Mouse (Mus musculus) intestine, embryonic 16.5 days (tissue): ENCODE data around the gene Nrn1. TPM values are rescaled to one million over a fixed set of nuclear protein-coding genes. Genes with fewer than 3 reads are reported as not detected.

Source experiments
- ATAC-seq: fragments of 200-750 bp; cut with Nextera tagmentation; 2 replicates; pipeline ENCODE4 v1.8.0; 2017; ENCODE audit warnings: moderate TSS enrichment, moderate library complexity
- H3K27ac ChIP-seq: fragments of 300-500 bp; sonication (generic); 2 replicates; pipeline ENCODE4 v1.5.1; 2014; ENCODE audit warnings: mild to moderate bottlenecking, low read length
- H3K27me3 ChIP-seq: fragments of 300-500 bp; sonication (generic); replicated peaks from 2 replicates; pipeline ENCODE4 v1.6.1; 2014; ENCODE audit warnings: low read length, control low read depth, mixed read lengths; ENCODE audit not compliant: control insufficient read depth, insufficient read depth
- H3K36me3 ChIP-seq: fragments of 300-500 bp; sonication (generic); 2 replicates; pipeline ENCODE4 v1.6.1; 2014; ENCODE audit warnings: low read length, control low read depth; ENCODE audit not compliant: control insufficient read depth, insufficient read depth
- H3K4me1 ChIP-seq: fragments of 300-500 bp; sonication (generic); 2 replicates; pipeline ENCODE4 v1.6.1; 2014; ENCODE audit warnings: low read length, control low read depth, mixed read lengths; ENCODE audit not compliant: control insufficient read depth, insufficient read depth
- H3K4me2 ChIP-seq: fragments of 300-500 bp; sonication (generic); 2 replicates; pipeline ENCODE4 v1.6.1; 2014; ENCODE audit warnings: low read depth, low read length, control low read depth
- H3K4me3 ChIP-seq: fragments of 300-500 bp; sonication (generic); 2 replicates; pipeline ENCODE4 v1.5.1; 2014; ENCODE audit warnings: mild to moderate bottlenecking, low read length
- H3K9ac ChIP-seq: fragments of 300-500 bp; sonication (generic); 2 replicates; pipeline ENCODE4 v1.6.1; 2014; ENCODE audit warnings: low read depth, low read length
- H3K9me3 ChIP-seq: fragments of 300-500 bp; sonication (generic); 2 replicates; pipeline ENCODE4 v1.6.1; 2016; ENCODE audit warnings: low read length, control low read depth; ENCODE audit not compliant: control insufficient read depth
- WGBS: fragments of 180-500 bp; shearing (Covaris S2); extraction: QIAGEN DNeasy Blood & Tissue Kit; methylation state at CpG from one replicate; pipeline ENCODE4 v1.1.7; 2014; 5-methylcytosine and 5-hydroxymethylcytosine counted together
- polyA plus RNA-seq: library from polyadenylated mRNA; unstranded; fragments of >200 nt; fragmentation: Nextera tagmentation; extraction: Ambion mirVana; gene quantifications from 2 replicates; pipeline ENCODE4 v1.2.1, GENCODE M21; 2015

Nrn1 gene
- polyA plus RNA-seq, 1 experiment from 2014 or later, result 75.3 TPM

DNA sequence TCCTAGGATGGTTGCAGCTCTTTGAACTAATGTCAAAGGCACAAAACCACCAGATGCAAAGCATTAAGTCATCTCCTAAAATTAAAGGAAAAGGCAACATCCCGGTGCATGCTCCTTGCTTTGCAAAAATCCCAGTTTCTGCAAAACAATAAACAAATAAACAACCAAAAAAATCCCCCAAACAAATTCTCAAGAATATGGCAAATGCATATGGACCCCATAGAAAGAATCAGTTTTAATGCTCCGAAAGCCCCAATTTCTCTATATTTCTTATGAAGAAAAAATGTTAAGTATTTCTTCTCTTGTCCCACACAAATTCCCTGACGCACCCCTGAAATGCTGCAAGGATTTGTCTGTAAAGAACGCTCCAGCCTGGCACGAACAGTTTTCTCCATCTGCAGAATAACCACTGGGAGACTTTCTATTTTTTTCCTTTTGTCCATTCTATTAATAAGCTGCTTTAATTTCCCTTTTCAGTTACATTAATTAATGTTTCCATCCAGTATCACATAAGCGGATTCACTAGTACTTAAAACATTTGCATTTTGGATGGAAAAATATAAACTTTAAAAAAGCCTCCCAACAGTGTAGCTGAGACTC lies 1.9 kb downstream of the Nrn1 start:
- H3K9me3 ChIP-seq, result no peaks in the 10 kb centered on the region
- H3K9ac ChIP-seq, result no peak overlapping the region
- H3K27me3 ChIP-seq, result peaks cover 19% of the 10 kb centered on the region
- no peak overlapping the region for H3K27ac ChIP-seq
- H3K4me2 ChIP-seq, result peak overlapping the region; percentile 62; the same call in 1 of the 2 replicates
- H3K4me1 ChIP-seq, result peaks cover 11% of the 10 kb centered on the region; the same call in 1 of the 2 replicates
- ATAC-seq, result no peak
- WGBS, result 11% methylated on average over 6 of the region's 6 CpGs
- H3K4me3 ChIP-seq, result peak overlapping the region; percentile 56
- H3K36me3 ChIP-seq, result no peaks in the 10 kb centered on the region

DNA sequence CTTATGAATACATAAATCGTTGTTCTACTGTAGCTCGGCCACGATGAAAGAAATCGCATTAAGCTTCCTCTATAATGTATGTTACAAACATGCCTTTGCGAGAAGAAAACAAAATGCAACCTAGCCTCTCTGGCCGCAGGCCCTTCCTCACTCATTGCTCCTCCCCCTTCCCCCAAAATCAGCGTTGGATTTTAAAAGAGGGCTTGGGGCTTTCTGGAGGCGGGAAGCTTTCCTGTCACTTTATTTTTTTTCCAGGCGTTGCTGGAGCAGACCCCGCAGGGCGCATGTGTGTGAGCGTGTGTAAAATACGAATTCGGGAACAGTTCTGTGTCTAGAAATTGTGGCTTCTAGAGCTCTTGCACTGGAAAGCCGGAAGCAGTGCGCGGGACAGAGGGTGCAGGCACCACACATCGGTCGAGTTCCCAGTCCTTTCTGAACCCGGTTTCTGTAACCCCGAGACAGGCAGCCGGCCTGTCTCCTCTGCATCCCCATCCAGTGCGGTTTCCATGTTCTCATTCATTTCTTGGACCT lies 2.9 kb downstream of the Nrn1 start:
- H3K27ac ChIP-seq, result peak overlapping the region; percentile 5; the same call in 1 of the 2 replicates
- H3K27me3 ChIP-seq, result peaks cover 26% of the 10 kb centered on the region
- H3K9ac ChIP-seq, result peak overlapping the region; percentile 61
- H3K4me2 ChIP-seq, result peak overlapping the region; percentile 62
- ATAC-seq, result no peak
- no peaks in the 10 kb centered on the region for H3K36me3 ChIP-seq
- peaks cover 14% of the 10 kb centered on the region; the same call in 1 of the 2 replicates for H3K4me1 ChIP-seq
- H3K4me3 ChIP-seq, result peak overlapping the region; percentile 56
- WGBS, result under 1% methylated on average over 23 of the region's 23 CpGs
- H3K9me3 ChIP-seq, result no peaks in the 10 kb centered on the region

DNA sequence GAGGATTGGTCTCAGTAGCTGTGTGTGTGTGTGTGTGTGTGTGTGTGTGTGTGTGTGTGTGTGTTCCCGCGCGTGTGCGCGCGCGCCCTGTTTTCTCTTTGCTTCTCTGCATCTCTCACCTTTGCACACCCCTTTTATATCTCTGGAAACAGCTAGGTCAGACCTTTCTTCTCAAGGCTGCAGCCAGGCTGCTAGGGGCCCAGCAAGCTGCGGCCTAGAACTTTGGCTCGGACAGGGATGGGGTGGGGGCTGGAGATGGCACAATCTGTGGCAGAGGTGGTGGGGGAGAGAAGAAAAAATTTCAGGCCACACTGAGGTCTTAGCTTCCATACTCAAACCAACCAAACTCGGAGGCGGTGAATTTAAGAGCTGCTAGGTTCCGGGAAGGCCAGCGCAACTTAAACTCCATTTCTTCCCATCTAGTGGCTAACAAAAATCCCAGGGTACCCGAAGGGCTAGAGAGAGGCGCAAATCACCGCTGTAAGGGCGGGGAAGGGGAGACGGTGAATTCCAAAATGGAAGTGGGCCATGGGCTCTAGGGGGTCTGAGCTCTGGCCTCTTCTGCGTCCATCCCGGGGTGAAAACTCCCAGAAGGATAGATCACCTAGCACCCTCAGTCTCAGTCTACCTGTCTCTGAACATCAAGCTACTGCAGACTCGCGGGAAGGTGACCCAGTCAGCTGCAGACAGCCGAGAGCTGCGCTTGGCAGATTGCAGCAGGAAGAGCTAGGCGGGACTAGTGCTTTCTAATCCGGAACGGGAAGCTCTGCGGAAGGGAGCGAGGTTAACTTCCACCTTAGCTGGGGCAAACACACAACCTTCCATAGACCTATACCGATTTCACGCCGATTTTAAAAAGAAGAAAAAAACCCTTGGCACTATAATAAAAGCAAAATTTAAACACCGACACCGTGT lies 3.7 kb downstream of the Nrn1 start:
- Histone ChIP-seq H3K27me3 (peaks cover 32% of the 10 kb centered on the region), H3K4me2 (peak overlapping the region; percentile 62), H3K36me3 (no peaks in the 10 kb centered on the region), H3K27ac (peak overlapping the region; percentile 76), H3K9ac (peak overlapping the region; percentile 61), H3K4me1 (peaks cover 11% of the 10 kb centered on the region; the same call in 1 of the 2 replicates), H3K9me3 (no peaks in the 10 kb centered on the region), H3K4me3 (peak overlapping the region; percentile 56)
- ATAC-seq, result no peak
- WGBS, result 8% methylated on average over 34 of the region's 34 CpGs

DNA sequence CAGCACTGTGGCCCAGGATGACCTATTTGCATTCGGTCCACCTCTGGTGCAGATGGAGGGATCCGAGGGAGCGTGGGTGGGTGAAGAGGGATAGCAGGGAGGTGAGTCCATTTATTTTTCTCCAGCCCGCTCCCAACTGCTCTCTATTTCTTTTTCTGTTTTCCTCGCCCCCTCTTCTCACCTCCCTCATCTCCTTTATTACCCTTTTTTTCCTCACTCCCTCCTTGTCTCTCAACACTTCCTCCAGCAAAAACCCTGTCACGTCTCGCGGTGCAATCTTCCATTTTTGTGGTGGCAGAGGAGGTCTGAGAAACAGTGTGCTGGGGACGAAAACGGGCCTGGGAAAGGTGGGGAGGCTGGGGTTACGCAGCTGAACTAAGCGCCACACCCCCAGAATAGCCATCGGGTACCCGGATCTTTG lies 4.6 kb downstream of the Nrn1 start:
- no peak overlapping the region for H3K9ac ChIP-seq
- no peak overlapping the region for H3K27ac ChIP-seq
- peaks cover 37% of the 10 kb centered on the region for H3K27me3 ChIP-seq
- ATAC-seq, result no peak
- peaks cover 5% of the 10 kb centered on the region; the same call in 1 of the 2 replicates for H3K4me1 ChIP-seq
- no peaks in the 10 kb centered on the region for H3K36me3 ChIP-seq
- H3K4me3 ChIP-seq, result no peak overlapping the region
- H3K9me3 ChIP-seq, result no peaks in the 10 kb centered on the region
- H3K4me2 ChIP-seq, result no peak overlapping the region
- WGBS, result 28% methylated on average over 14 of the region's 14 CpGs

DNA sequence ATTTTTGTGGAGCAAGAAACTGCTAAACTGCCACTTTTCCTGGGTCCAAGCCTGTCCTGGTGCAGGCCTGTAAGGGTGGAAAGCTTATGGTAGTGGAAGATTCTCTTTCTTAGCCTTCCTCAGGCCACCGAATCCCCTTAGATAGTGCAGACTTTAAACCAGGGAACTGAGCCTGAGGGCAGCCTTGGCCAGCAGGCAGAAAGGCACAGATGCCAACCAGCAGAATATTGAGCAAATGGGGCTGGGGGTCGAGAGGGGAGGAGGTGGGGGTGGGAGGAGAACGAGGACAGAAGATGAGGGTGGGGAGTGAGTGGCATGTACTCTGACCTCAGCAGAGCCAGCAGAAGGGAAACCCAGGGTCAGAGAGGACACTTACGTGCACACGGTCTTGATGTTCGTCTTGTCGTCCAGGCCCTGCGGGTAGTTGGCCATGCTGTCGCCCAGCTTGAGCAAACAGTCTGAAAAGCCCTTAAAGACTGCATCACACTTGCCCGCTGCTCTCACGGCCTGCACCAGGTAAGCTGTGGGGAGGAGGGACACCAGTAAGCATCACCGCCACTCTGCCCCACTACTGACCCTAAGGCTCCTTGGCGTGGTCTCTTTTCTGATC lies 5.1 kb downstream of the Nrn1 start:
- H3K27me3 ChIP-seq, result peaks cover 40% of the 10 kb centered on the region
- no peaks in the 10 kb centered on the region for H3K9me3 ChIP-seq
- no peak overlapping the region for H3K4me3 ChIP-seq
- H3K9ac ChIP-seq, result no peak overlapping the region
- WGBS, result 24% methylated on average over 13 of the region's 13 CpGs
- H3K4me1 ChIP-seq, result peaks cover 5% of the 10 kb centered on the region; the same call in 1 of the 2 replicates
- ATAC-seq, result no peak
- no peak overlapping the region for H3K27ac ChIP-seq
- no peaks in the 10 kb centered on the region for H3K36me3 ChIP-seq
- no peak overlapping the region for H3K4me2 ChIP-seq

DNA sequence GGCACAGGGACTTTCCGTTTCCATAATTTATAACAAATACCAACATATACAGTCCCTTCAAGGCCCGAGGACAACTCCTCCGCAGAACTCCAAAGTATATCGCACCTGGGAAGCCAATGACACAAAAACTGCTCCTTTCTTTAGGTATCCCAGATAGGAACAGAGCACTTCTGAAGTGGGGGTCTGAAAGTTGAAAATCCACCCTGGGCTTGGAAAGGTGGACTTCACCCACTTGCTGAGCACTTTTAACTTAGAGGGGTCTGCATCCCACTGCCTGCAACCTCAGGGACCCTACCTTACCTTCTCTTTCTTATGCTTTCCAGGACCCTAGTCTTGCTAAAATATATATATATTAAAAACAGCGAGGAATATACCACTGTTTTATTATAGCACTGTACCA lies 6.4 kb downstream of the Nrn1 start:
- Histone ChIP-seq H3K36me3 (no peaks in the 10 kb centered on the region), H3K27ac (no peak overlapping the region), H3K9ac (no peak overlapping the region), H3K9me3 (no peaks in the 10 kb centered on the region), H3K27me3 (peaks cover 43% of the 10 kb centered on the region), H3K4me3 (no peak overlapping the region), H3K4me2 (no peak overlapping the region), H3K4me1 (peaks cover 3% of the 10 kb centered on the region; the same call in 1 of the 2 replicates)
- WGBS, result 30% methylated on average over 5 of the region's 5 CpGs
- ATAC-seq, result no peak

DNA sequence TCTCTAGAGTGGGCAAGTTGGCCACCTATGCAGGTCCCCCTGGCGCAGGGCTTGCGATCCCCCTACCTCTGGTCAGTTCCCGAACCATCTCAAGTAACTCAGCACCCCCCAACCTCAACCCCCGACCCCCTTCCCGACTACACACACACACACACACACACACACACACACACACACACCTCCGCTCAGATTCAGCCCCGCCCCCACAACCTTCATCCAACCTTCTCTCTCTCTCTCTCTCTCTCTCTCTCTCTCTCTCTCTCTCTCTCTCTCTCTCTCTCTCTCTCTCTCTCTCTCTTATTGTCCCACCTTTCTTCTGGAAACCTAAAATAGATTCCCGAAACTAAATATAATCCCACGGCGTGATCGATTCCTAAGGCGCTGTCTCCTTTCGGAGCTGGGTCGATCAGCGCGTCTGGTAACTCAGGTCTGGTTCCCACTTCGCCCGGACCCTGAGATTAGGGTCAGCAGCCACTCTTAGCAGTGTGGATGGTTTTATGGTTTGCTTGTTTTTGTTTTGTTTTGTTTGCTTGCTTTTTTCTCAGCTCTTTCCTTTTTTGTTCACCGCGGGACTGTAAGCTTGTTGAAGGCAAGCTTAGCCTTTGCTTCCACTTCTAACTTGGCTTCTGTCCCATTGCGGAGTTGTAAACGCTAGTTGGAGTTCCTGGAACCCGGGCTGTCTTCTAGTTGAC lies 7.0 kb downstream of the Nrn1 start:
- peak overlapping the region; percentile 44 for H3K4me2 ChIP-seq
- H3K27ac ChIP-seq, result no peak overlapping the region
- no peak for ATAC-seq
- no peaks in the 10 kb centered on the region for H3K36me3 ChIP-seq
- H3K4me3 ChIP-seq, result peak overlapping the region; percentile 28
- no peak overlapping the region for H3K9ac ChIP-seq
- H3K4me1 ChIP-seq, result peaks cover 3% of the 10 kb centered on the region; the same call in 1 of the 2 replicates
- H3K27me3 ChIP-seq, result peaks cover 46% of the 10 kb centered on the region
- 13% methylated on average over 23 of the region's 23 CpGs for WGBS
- no peaks in the 10 kb centered on the region for H3K9me3 ChIP-seq

DNA sequence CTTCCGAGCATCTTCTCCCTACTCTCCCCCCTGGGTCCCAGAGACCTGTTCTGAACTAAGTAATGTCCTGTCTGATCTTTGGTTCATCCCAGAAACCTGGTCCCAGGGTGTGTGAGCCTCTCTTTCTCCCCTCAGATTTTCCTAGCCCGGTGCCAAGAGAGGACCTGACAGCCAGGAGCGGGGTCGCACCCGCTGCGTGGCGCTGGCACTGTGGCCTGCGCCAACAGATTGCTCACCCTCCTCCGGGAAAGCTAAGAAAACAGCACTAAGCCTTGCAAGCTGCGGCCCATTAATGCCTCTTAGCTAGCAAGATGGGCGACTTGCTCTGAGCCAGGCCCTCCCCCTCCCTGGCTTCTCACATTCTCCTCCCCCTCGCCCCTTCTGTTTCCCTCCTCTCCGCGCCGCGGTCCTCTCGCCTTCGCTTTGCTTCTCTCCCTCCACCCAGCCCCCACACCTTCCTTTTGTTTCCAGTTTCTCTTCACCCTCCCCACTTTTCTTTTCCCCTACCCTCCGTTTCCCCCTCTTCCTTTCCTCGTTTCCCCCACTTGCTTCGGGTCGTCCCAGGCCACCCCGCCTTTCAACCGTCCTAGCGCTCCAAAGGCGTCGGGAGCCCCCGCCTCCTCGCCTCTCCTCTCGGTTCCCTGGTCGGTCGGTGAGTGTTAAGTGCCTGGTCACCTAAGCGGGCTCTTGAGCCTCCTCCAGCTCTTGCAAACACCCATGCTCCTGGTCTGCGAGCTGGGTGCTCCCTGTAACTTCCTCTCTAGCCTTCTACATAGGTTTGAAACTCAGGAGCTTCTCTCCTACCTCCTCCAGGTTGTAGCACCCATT lies 7.8 kb downstream of the Nrn1 start:
- Histone ChIP-seq H3K4me1 (peaks cover 3% of the 10 kb centered on the region; the same call in 1 of the 2 replicates), H3K27me3 (peaks cover 49% of the 10 kb centered on the region), H3K36me3 (no peaks in the 10 kb centered on the region), H3K4me2 (peak overlapping the region; percentile 44), H3K4me3 (peak overlapping the region; percentile 28), H3K9me3 (no peaks in the 10 kb centered on the region), H3K27ac (no peak overlapping the region), H3K9ac (0 out of 2 replicates have a peak overlapping the region, but pooled peaks have one; percentile 9)
- ATAC-seq, result no peak
- 8% methylated on average over 34 of the region's 34 CpGs for WGBS
